Mouse (Mus musculus) liver, postnatal 0 days (tissue): ENCODE data around the gene Bcar3.

Experiments used
- CTCF ChIP-seq: sonication (generic); IDR thresholded peaks from 2 replicates; pipeline ENCODE4 v1.5.1; 2016; ENCODE audit warnings: antibody characterized with exemption, low read depth
- EP300 ChIP-seq: IDR thresholded peaks from 2 replicates; pipeline ENCODE4 v1.6.1; 2016; ENCODE audit warnings: antibody characterized with exemption, low read depth, mild to moderate bottlenecking

- TF ChIP-seq CTCF: peak; percentile 35
- TF ChIP-seq EP300: no peak
Measured at GRCm38 (mm10) chr3:122434983-122435935, 141.3 kb downstream of the Bcar3 start.
